Mouse (Mus musculus) thymus, adult 2 months (tissue): ENCODE results near the gene Ip6k3. TPM values are rescaled to one million over a fixed set of nuclear protein-coding genes. Genes with fewer than 3 reads are reported as not detected.

Experiments
- DNase-seq: peaks from one replicate; pipeline ENCODE4 v3.0.0; 2021
- H3K27ac ChIP-seq: fragments of 200-500 bp; 2 replicates; pipeline ENCODE4 v1.5.1; 2012; ENCODE audit warnings: low read length, control low read depth; ENCODE audit not compliant: control insufficient read depth, insufficient read depth
- H3K27me3 ChIP-seq: fragments of 200-500 bp; 2 replicates; pipeline ENCODE4 v1.6.1; 2012; ENCODE audit warnings: mild to moderate bottlenecking, low read length, moderate library complexity, mixed read lengths; ENCODE audit not compliant: control insufficient read depth, insufficient read depth
- H3K36me3 ChIP-seq: fragments of 200-500 bp; 2 replicates; pipeline ENCODE4 v1.6.1; 2012; ENCODE audit warnings: mild to moderate bottlenecking, low read length, moderate library complexity; ENCODE audit not compliant: control insufficient read depth, insufficient read depth
- H3K4me1 ChIP-seq: fragments of 200-500 bp; replicated peaks from 2 replicates; pipeline ENCODE4 v1.6.1; 2012; ENCODE audit warnings: low read length; ENCODE audit not compliant: control insufficient read depth, insufficient read depth
- H3K4me3 ChIP-seq: fragments of 200-500 bp; 2 replicates; pipeline ENCODE4 v1.5.1; 2012; ENCODE audit warnings: mild to moderate bottlenecking, low read length, control low read depth, moderate library complexity; ENCODE audit not compliant: control insufficient read depth, insufficient read depth
- CTCF ChIP-seq: fragments of 200-500 bp; IDR thresholded peaks from 2 replicates; pipeline ENCODE4 v1.5.1; 2012; ENCODE audit warnings: mild to moderate bottlenecking, control low read depth, low read length, moderate library complexity, borderline replicate concordance; ENCODE audit not compliant: control insufficient read depth, poor library complexity, insufficient read depth; ENCODE audit errors: extremely low read depth
- POLR2A ChIP-seq: fragments of 200-500 bp; IDR thresholded peaks from 2 replicates; pipeline ENCODE4 v1.6.1; 2012; ENCODE audit warnings: mild to moderate bottlenecking, low read length, control low read depth, moderate library complexity; ENCODE audit not compliant: control insufficient read depth, poor library complexity, insufficient read depth; ENCODE audit errors: extremely low read depth
- WGBS: fragments of 180-500 bp; shearing (Covaris S2); methylation state at CpG from one replicate; pipeline ENCODE4 v1.1.7; 2018; 5-methylcytosine and 5-hydroxymethylcytosine counted together
- polyA plus RNA-seq: library from polyadenylated mRNA; depleted of rRNA; stranded (reverse); fragments of >200 nt; gene quantifications from 2 replicates; pipeline ENCODE4 v1.2.3, GENCODE M21; 2012

The Ip6k3 gene
- polyA plus RNA-seq, 1 experiment: 1.4 TPM

GRCm38 (mm10) chr17:27183667-27184292 lies 16.2 kb upstream of the Ip6k3 start:
- WGBS: 79% methylated on average over 12 of the region's 12 CpGs
- TF ChIP-seq POLR2A (no peak), CTCF (no peak)
- Histone ChIP-seq H3K4me1 (peaks cover 9% of the 10 kb centered on the region; the same call in 1 of the 2 replicates), H3K27me3 (no peaks in the 10 kb centered on the region), H3K4me3 (no peak overlapping the region), H3K27ac (no peak overlapping the region), H3K36me3 (no peaks in the 10 kb centered on the region)
- DNase-seq: no peak

GRCm38 (mm10) chr17:27182401-27182800 lies 14.8 kb upstream of the Ip6k3 start:
- H3K27me3 ChIP-seq: no peaks in the 10 kb centered on the region
- no peaks in the 10 kb centered on the region for H3K36me3 ChIP-seq
- H3K4me1 ChIP-seq: peaks cover 9% of the 10 kb centered on the region; the same call in 1 of the 2 replicates
- H3K27ac ChIP-seq: no peak overlapping the region
- DNase-seq: no peak
- WGBS: 85% methylated on average over 5 of the region's 5 CpGs
- no peak overlapping the region for H3K4me3 ChIP-seq
- no peak for TF ChIP-seq POLR2A
- TF ChIP-seq CTCF: no peak

DNA sequence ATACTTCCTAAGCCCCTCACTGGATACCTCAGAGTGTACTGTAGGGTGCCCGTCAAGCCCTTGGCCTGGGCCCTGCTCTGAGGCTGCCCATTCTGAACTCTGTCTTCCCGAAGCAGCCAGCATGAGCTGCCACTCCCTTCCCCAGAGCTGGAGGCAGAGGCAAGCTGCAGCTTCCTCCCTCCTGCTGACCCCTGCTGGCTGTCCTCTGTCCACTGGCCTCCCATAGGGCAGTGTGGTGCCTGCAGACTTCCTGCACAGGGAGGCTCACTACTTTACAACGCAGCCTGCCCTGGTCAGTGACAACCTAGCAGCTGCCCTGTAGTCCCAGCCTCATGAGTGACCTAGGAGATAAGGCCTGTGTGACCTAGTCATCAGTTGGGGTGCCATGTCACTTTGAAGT lies 14.1 kb upstream of the Ip6k3 start:
- TF ChIP-seq CTCF: no peak
- no peak for TF ChIP-seq POLR2A
- no peak for DNase-seq
- Histone ChIP-seq H3K36me3 (no peaks in the 10 kb centered on the region), H3K27me3 (no peaks in the 10 kb centered on the region), H3K27ac (no peak overlapping the region), H3K4me3 (no peak overlapping the region), H3K4me1 (peaks cover 9% of the 10 kb centered on the region; the same call in 1 of the 2 replicates)
- 86% methylated on average over 3 of the region's 3 CpGs for WGBS

GRCm38 (mm10) chr17:27179681-27180280 lies 12.2 kb upstream of the Ip6k3 start:
- TF ChIP-seq POLR2A: no peak
- TF ChIP-seq CTCF: no peak
- Histone ChIP-seq H3K36me3 (no peaks in the 10 kb centered on the region), H3K4me3 (no peak overlapping the region), H3K4me1 (peaks cover 9% of the 10 kb centered on the region; the same call in 1 of the 2 replicates), H3K27ac (no peak overlapping the region), H3K27me3 (no peaks in the 10 kb centered on the region)
- 16% methylated on average over 12 of the region's 12 CpGs for WGBS
- DNase-seq: no peak

DNA sequence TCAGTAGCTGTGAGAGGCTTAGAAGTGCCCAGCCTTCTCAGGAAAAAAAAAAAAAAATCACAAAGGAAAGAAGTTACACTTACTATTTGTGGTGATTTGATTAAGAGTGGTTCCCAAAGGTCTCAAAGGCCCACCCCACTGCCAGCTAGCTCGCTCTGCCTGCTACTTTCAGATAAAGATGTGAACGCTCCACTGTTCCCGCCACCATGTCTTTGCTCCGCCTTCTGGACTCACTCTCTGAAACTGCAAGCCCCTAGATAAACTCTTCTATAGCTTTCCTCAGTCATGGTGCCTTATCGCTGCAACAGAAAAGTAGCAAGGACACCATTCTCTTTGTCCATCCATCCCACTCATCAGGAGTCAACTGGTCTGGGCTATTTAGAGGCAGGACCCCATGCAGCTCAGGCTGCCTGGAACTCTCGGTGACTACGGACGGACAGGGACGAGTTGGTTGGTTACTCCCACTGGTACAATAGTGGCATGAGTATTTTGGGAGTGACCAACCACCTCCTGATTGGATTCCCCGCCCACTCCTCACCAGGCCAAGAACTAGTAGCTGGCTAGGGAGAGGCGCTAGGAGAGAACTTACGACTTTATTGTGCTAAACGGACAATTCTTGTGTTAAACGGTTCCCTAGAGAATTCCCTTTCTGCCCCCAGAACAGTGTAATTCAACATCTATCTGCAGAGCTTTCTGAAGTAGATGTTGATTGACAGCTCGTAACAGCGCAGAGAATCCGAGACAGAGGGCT lies 11.0 kb upstream of the Ip6k3 start:
- H3K27ac ChIP-seq: no peak overlapping the region
- DNase-seq: no peak
- no peaks in the 10 kb centered on the region for H3K36me3 ChIP-seq
- WGBS: 96% methylated on average over 17 of the region's 17 CpGs
- TF ChIP-seq CTCF (no peak), POLR2A (no peak)
- H3K4me1 ChIP-seq: peaks cover 15% of the 10 kb centered on the region; the same call in 1 of the 2 replicates
- no peak overlapping the region for H3K4me3 ChIP-seq
- no peaks in the 10 kb centered on the region for H3K27me3 ChIP-seq

DNA sequence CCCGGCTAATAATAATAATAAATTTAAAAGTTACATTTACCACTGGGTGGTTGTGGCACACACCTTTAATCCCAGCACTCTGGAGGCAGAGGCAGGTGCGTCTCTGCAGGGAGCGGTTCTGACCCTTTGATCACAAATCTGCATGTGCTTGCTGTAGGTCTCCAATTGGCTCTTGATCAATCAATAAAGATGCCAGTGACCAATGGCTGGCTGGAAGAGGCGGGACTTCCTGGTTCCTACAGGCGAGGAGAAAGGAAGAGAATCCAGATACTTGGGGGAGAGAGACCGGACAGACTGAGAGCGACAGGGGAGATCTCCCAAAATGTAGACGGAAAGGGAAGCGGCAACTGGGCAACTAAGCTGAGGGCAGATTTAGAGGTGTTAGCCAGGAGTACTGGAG lies 10.4 kb upstream of the Ip6k3 start:
- no peak for DNase-seq
- 94% methylated on average over 9 of the region's 9 CpGs for WGBS
- H3K27ac ChIP-seq: no peak overlapping the region
- TF ChIP-seq CTCF: no peak
- TF ChIP-seq POLR2A: no peak
- H3K36me3 ChIP-seq: no peaks in the 10 kb centered on the region
- no peak overlapping the region for H3K4me3 ChIP-seq
- no peaks in the 10 kb centered on the region for H3K27me3 ChIP-seq
- peaks cover 16% of the 10 kb centered on the region; the same call in 1 of the 2 replicates for H3K4me1 ChIP-seq
